Mouse (Mus musculus): ENCODE data around the gene Rab8a. TPM values are rescaled to one million over a fixed set of nuclear protein-coding genes. Genes with fewer than 3 reads are reported as not detected.

Gene Rab8a
- total RNA-seq, 4 experiments from 2014 or later, result 14.6 to 25.3 (median 19.5) TPM

DNA sequence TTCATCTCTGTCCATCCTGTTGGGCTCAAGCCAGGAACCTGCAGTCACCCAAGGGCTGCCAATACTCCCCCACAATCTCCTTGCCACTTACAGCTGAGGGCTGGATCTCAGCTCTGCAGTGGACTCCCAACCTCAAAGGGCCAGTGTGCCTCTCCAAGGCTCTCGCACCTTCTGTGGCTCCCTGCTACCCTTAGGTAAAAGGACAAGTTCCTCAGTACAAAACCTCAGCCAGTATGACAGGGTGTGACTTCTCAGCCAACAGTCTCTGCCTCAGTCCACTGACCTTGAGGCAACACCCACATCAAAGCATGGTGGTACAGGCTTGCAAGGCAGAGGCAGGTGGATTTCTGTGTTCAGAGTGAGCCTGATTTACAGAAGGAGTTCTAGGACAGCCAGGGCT lies 50.8 kb downstream of the Rab8a start:
- no peak for DNase-seq (ENCODE audit: low spot score)

DNA sequence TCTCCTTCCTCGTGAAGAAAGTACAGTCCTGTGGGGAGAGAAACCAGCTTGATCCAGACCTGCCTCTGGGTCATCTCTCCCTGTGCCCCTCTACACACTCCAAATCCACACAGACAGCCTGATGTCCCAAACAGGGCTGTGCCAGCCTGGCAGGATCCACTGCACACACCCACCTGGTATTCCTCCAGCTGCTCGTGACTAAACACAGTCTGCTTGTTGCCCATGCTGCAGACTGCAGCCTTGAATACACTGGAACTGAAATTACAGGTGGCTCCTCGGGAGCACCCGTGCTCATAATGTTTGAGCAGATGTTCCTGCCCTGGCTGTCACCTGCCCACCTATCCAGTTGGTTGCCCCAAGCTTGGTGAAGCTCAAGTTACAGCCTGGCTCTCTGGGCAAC lies 51.8 kb downstream of the Rab8a start, which contains the start of gene Cib3:
TSS of gene Cib3 (minus strand) at position 87 of the 400 bp plus-strand sequence.
- DNase-seq (ENCODE audit: low spot score), result no peak

- DNase-seq (ENCODE audit: low spot score), result no peak
These were observed 52.5 kb downstream of the Rab8a start, which contains the start of gene Gm11034 for GRCm38 (mm10) chr8:72213536-72213935. TSS of gene Gm11034 (minus strand) at chr8:72213636.

- DNase-seq (ENCODE audit: low spot score), result no peak
These were observed 54.1 kb downstream of the Rab8a start for GRCm38 (mm10) chr8:72215060-72215459.

- DNase-seq (ENCODE audit: low spot score), result no peak
These were observed 54.9 kb downstream of the Rab8a start for GRCm38 (mm10) chr8:72215871-72216270.

GRCm38 (mm10) chr8:72218781-72219540 lies 58.0 kb downstream of the Rab8a start:
- no peak for DNase-seq (ENCODE audit: low spot score)

DNA sequence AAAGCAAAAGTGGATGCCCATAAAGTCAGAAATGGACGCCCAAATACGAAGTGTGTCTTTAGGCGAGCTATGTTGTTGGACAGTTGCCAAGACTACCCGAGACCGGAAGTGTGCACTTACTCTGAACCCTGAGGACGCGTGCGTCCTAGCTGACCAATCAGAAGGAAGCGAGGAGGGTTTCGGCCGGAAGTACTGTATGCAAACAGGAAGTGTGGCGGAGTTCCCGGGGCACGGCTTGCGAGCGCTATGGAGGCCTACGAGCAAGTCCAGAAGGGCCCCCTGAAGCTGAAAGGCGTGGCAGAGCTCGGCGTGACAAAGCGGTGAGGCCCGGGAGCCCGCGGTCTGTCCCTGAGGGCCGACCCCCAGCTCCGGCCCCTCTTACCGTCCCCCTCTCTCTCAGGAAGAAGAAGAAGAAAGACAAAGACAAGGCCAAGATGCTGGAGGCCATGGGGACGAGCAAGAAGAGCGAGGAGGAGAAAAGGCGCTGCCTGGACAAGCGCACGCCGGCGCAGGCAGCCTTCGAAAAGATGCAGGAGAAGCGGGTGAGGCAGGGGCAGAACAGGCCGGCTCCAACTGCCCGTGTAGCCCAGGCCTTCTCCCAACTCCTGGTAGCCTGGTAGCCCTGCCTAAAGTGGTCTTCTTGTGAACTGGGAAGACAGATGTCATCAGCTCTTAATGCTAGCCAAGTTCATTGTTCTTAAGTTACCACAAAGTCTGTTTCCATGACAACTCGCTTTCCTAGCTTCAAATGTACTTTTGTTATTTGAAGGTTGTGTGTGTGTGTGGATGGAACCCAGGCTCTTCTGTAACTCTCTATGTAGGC lies 58.8 kb downstream of the Rab8a start, which contains the start of gene Fam32a:
TSS of gene Fam32a (plus strand) at position 190 of the 823 bp plus-strand sequence.
- peak; percentile 93 for DNase-seq (ENCODE audit: low spot score)

- DNase-seq (ENCODE audit: low spot score), result no peak
These were observed 59.8 kb downstream of the Rab8a start for GRCm38 (mm10) chr8:72220758-72221157.

DNA sequence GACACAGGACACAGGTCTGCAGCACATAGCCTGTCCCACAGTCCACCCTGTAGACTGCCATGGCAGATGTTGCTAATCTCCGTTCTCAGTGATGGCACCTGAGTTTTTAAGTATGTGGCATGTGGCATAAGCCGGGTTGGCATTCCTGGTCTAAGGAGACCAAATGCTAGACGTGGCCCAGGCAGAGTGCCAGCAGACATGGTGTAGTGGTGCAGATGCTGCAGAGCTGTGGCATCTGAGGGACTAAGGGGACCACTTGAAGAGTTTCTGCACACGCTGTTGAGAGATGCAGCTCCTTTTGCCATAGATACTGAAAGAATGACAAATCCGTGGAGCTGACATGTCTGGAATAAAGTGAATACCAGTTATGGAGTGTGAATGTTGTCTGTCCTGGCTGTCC lies 61.7 kb downstream of the Rab8a start:
- no peak for DNase-seq (ENCODE audit: low spot score)

Other genes with a start within 250 kb of the Rab8a start
- 1 to 10 TPM; 5.4 to 7.5 (median 7.0) TPM for gene Zfp961, start 210.2 kb upstream of the Rab8a start, total RNA-seq (2022)
- gene Cyp4f18, start 151.6 kb upstream of the Rab8a start, total RNA-seq (2022), result 1 to 10 TPM in 2 of 4 experiments, under 1 TPM in 2; 0.25 to 1.2 (median 0.84) TPM
- gene Olfr372, start 120.0 kb upstream of the Rab8a start, total RNA-seq (2022), result not detected
- gene Olfr373, start 78.0 kb upstream of the Rab8a start, total RNA-seq (2022), result not detected
- gene Olfr374, start 54.2 kb upstream of the Rab8a start, total RNA-seq (2022), result not detected
- 100 to 1,000 TPM in 1 of 4 experiments, 10 to 100 TPM in 3; 58.6 to 106 (median 81.9) TPM for gene Tpm4, start 26.2 kb upstream of the Rab8a start, total RNA-seq (2022)
- not detected for gene Hsh2d, start 28.4 kb downstream of the Rab8a start, total RNA-seq (2022)
- 1 to 10 TPM in 3 of 4 experiments, under 1 TPM in 1; 0.90 to 3.5 (median 2.2) TPM for gene Cib3, start 51.6 kb downstream of the Rab8a start, total RNA-seq (2022)
- gene Gm11034, start 52.4 kb downstream of the Rab8a start, total RNA-seq (2022), result not detected
- gene Fam32a, start 58.5 kb downstream of the Rab8a start, total RNA-seq (2022), result 10 to 100 TPM; 18.4 to 23.2 (median 21.9) TPM
- gene Ap1m1, start 78.8 kb downstream of the Rab8a start, total RNA-seq (2022), result 10 to 100 TPM; 42.0 to 48.4 (median 43.4) TPM
- 1 to 10 TPM; 5.4 to 8.3 (median 7.5) TPM for gene Gm10282, start 144.1 kb downstream of the Rab8a start, total RNA-seq (2022)
- 10 to 100 TPM; 40.3 to 74.6 (median 52.7) TPM for gene Klf2, start 157.8 kb downstream of the Rab8a start, total RNA-seq (2022)

Measured in heart, adult 8-10 months (tissue).